Mouse (Mus musculus): ENCODE measurements around the gene Kbtbd3. TPM values are rescaled to one million over a fixed set of nuclear protein-coding genes. Genes with fewer than 3 reads are reported as not detected.

Gene Kbtbd3
- polyA plus RNA-seq (2012; rRNA removed) (2.1 and 3.1 TPM in 2 replicates), polyA plus RNA-seq (2014; fragmentation: Nextera tagmentation; extraction: Ambion mirVana) (7.0 and 7.1 TPM in 2 replicates)

DNA sequence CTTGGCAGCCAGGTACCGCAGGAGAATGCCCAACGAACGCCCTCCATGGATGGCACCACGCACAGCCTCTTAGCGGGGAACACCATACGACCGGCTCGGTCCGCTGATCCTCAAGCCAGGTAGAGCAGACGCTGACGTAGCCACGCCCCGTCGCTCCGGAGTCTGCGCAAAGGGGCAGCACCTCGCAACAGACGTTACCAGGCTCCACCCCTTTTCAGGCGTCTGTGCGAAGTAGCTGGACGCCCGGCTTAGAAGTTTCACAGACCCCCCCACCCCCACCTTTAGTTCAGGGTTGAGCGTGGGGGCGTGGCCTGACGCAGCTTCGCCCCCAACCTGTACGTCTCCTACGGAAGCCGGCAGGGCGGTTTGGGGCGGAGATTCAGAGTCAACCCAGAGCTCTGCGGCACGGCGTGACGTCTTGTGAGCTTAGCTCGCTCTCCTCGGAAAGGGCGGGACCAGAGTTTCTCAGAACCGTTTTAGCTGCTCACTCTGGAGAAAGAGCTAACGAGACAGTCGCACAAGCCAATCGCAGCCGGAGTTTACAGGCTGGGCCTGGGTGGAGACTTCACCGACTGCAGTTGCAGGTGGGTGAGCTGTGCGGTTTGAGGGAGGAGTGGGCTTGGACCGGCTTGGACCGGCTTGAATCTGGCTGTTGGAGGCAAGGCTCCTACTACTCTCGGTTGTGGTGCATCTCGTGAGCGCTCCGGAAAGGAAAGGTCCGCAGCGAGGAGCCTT is at the start of gene Kbtbd3, which contains the start of gene Aasdhppt:
Kbtbd3 (plus strand) TSS at position 483 of the 735 bp plus-strand sequence.
Aasdhppt (minus strand) TSS at position 121 of the 735 bp plus-strand sequence.
- peak; percentile 100 for DNase-seq (ENCODE audit: low spot score)
- no peaks in the 10 kb centered on the region for H3K27me3 ChIP-seq (ENCODE audit: control insufficient read depth, insufficient read depth, low read length)
- peaks cover 10% of the 10 kb centered on the region for H3K4me1 ChIP-seq (ENCODE audit: control insufficient read depth, insufficient read depth, low read length)
- no peaks in the 10 kb centered on the region for H3K36me3 ChIP-seq (ENCODE audit: control insufficient read depth, insufficient read depth, low read length)
- peak; percentile 89; the same call in 1 of the 2 replicates for TF ChIP-seq POLR2A (IDR thresholded peaks at IDR 0.05; ENCODE audit: borderline replicate concordance, extremely low read depth, insufficient read depth, insufficient read length)
- under 1% methylated on average over 53 of the region's 53 CpGs for WGBS
- H3K9me3 ChIP-seq (ENCODE audit: control insufficient read depth, low read length), result no peaks in the 10 kb centered on the region
- ATAC-seq (ENCODE audit: low FRiP score, low read depth), result peak; percentile 98
- peak within 1 kb of the TSS; percentile 90 for H3K9ac ChIP-seq (ENCODE audit: low read depth, low read length, severe bottlenecking)
- peak within 1 kb of the TSS; percentile 96 for H3K27ac ChIP-seq (replicated peaks; ENCODE audit: low read depth, low read length)
- H3K4me3 ChIP-seq (replicated peaks; ENCODE audit: low read length), result peak within 1 kb of the TSS; percentile 51
- H3K4me2 ChIP-seq (replicated peaks; ENCODE audit: low read depth, low read length, severe bottlenecking), result peak within 1 kb of the TSS; percentile 72

DNA sequence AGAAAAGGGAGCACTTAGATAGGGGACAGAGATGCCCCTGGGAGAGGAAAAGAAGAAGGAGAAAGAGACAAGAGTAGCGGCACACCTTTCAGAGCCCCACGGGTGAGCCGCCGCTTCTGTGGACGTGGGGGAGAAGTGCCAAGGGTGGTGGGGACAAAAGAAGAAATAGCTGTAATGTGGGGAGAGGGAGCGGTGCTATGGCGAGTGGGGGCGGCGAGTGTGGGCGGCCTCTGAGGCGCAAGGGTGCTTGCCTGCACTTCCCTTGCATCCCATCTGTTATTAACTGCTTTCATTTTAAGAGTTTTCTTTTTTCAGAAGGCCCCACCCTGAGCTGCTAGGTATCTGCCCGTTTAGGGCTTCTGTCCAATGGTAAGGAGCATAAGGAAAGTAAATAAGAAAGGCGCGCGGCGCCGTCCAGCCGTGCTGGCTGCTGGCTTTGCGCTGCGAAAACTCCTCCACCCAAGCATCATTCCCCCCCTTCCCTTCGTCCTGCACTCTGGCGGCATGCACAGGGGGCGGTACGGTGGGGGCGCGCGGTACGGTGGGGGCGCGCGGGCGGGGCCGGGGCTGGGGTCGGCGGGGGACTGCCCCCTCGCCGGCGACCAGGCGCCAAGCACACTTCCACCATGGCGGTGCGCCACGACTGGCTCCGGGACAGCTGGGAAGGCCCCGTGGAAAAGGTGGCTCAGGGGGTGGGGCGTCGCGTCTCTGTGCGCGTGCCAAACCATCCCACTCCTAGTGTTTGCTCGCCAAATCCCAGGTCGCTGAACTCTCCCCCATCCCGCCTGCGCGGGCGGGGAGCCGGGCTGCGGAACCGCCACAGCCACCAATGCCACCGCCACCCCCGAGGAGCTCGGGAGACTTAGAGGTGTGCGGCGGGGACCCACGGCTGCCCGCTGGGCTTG is 49.5 kb upstream of the Kbtbd3 start:
- Histone ChIP-seq H3K9ac (ENCODE audit: low read depth, low read length, severe bottlenecking) (no peak overlapping the region), H3K27me3 (ENCODE audit: control insufficient read depth, insufficient read depth, low read length) (no peaks in the 10 kb centered on the region), H3K9me3 (ENCODE audit: control insufficient read depth, low read length) (peaks cover 10% of the 10 kb centered on the region), H3K4me3 (replicated peaks; ENCODE audit: low read length) (peak overlapping the region; percentile 15; the same call in 1 of the 2 replicates), H3K36me3 (ENCODE audit: control insufficient read depth, insufficient read depth, low read length) (no peaks in the 10 kb centered on the region), H3K4me1 (ENCODE audit: control insufficient read depth, insufficient read depth, low read length) (no peaks in the 10 kb centered on the region), H3K4me2 (replicated peaks; ENCODE audit: low read depth, low read length, severe bottlenecking) (no peak overlapping the region), H3K27ac (replicated peaks; ENCODE audit: low read depth, low read length) (no peak overlapping the region)
- no peak for ATAC-seq (ENCODE audit: low FRiP score, low read depth)
- DNase-seq (ENCODE audit: low spot score), result no peak
- TF ChIP-seq POLR2A (IDR thresholded peaks at IDR 0.05; ENCODE audit: borderline replicate concordance, extremely low read depth, insufficient read depth, insufficient read length), result no peak
- 63% methylated on average over 53 of the region's 65 CpGs for WGBS

DNA sequence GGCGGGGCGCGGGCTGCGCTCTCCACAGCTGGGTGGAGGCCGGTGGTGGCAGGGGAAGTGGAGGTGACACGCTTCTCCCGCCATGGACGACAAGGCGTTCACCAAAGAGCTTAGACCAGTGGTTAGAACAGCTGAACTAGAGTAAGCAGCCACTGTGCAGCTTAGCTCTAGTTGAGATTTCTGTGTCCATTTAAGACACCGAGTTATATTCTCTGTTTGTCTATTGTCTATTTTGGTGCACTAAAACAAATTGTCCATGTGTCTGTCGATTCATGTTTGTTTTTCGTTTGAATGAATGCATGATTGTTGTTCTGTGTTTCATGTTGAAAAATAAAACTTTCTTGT is 48.9 kb upstream of the Kbtbd3 start:
- Histone ChIP-seq H3K4me2 (replicated peaks; ENCODE audit: low read depth, low read length, severe bottlenecking) (no peak overlapping the region), H3K36me3 (ENCODE audit: control insufficient read depth, insufficient read depth, low read length) (no peaks in the 10 kb centered on the region), H3K27ac (replicated peaks; ENCODE audit: low read depth, low read length) (no peak overlapping the region), H3K27me3 (ENCODE audit: control insufficient read depth, insufficient read depth, low read length) (no peaks in the 10 kb centered on the region), H3K9ac (ENCODE audit: low read depth, low read length, severe bottlenecking) (no peak overlapping the region), H3K4me1 (ENCODE audit: control insufficient read depth, insufficient read depth, low read length) (no peaks in the 10 kb centered on the region), H3K9me3 (ENCODE audit: control insufficient read depth, low read length) (peaks cover 10% of the 10 kb centered on the region), H3K4me3 (replicated peaks; ENCODE audit: low read length) (no peak overlapping the region)
- WGBS, result 69% methylated on average over 12 of the region's 12 CpGs
- no peak for TF ChIP-seq POLR2A (IDR thresholded peaks at IDR 0.05; ENCODE audit: borderline replicate concordance, extremely low read depth, insufficient read depth, insufficient read length)
- no peak for ATAC-seq (ENCODE audit: low FRiP score, low read depth)
- no peak for DNase-seq (ENCODE audit: low spot score)

DNA sequence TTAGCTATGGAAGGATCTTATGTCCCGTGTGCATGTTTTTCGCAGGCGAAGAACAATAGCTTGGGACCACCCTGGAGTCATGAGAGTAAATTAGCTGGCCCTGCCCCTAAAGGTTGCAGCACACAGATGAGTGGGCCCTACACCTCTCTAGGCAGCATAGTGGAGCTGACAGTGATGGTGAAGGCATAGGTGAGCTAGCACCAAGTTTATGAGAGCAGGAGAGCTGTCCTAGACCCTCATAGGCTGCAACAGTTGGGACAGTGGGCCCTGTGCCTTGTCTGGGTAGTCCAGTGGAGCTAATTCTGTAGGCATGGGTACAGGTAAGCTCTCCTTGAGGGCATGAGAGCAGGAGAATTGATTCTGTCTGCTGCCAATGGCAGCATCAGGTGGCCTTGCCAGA is 42.8 kb upstream of the Kbtbd3 start:
- DNase-seq (ENCODE audit: low spot score) (no peak), ATAC-seq (ENCODE audit: low FRiP score, low read depth) (no peak)
- no peak for TF ChIP-seq POLR2A (IDR thresholded peaks at IDR 0.05; ENCODE audit: borderline replicate concordance, extremely low read depth, insufficient read depth, insufficient read length)
- Histone ChIP-seq H3K4me2 (replicated peaks; ENCODE audit: low read depth, low read length, severe bottlenecking) (no peak overlapping the region), H3K4me1 (ENCODE audit: control insufficient read depth, insufficient read depth, low read length) (no peaks in the 10 kb centered on the region), H3K4me3 (replicated peaks; ENCODE audit: low read length) (no peak overlapping the region), H3K9me3 (ENCODE audit: control insufficient read depth, low read length) (no peaks in the 10 kb centered on the region), H3K9ac (ENCODE audit: low read depth, low read length, severe bottlenecking) (no peak overlapping the region), H3K36me3 (ENCODE audit: control insufficient read depth, insufficient read depth, low read length) (no peaks in the 10 kb centered on the region), H3K27ac (replicated peaks; ENCODE audit: low read depth, low read length) (no peak overlapping the region), H3K27me3 (ENCODE audit: control insufficient read depth, insufficient read depth, low read length) (no peaks in the 10 kb centered on the region)
- WGBS, result 100% methylated on average over 3 of the region's 3 CpGs

DNA sequence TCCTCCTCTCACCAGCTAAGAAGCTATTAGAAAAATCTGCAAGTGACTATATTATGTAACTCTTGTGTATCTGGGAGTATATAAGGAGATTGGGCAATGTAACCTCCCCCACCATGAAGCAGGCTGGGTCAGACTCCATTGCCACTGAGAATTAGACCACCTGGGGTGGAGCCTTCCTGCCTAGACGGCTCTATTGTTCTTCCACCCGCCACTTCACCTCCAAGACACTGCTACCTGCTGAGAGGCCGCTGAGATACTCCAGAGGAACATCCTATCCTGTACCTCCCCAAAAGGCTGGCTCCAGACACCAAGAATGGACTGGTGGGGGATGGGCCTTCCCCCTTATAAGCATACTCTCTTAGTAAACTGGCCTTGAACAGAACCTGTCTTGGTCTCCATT is 25.8 kb upstream of the Kbtbd3 start:
- WGBS, result 23% methylated on average over 3 of the region's 3 CpGs
- H3K36me3 ChIP-seq (ENCODE audit: control insufficient read depth, insufficient read depth, low read length), result no peaks in the 10 kb centered on the region
- no peak overlapping the region for H3K9ac ChIP-seq (ENCODE audit: low read depth, low read length, severe bottlenecking)
- no peaks in the 10 kb centered on the region for H3K27me3 ChIP-seq (ENCODE audit: control insufficient read depth, insufficient read depth, low read length)
- no peaks in the 10 kb centered on the region for H3K4me1 ChIP-seq (ENCODE audit: control insufficient read depth, insufficient read depth, low read length)
- H3K4me3 ChIP-seq (replicated peaks; ENCODE audit: low read length), result no peak overlapping the region
- ATAC-seq (ENCODE audit: low FRiP score, low read depth) (no peak), DNase-seq (ENCODE audit: low spot score) (no peak)
- H3K27ac ChIP-seq (replicated peaks; ENCODE audit: low read depth, low read length), result no peak overlapping the region
- TF ChIP-seq POLR2A (IDR thresholded peaks at IDR 0.05; ENCODE audit: borderline replicate concordance, extremely low read depth, insufficient read depth, insufficient read length), result no peak
- no peaks in the 10 kb centered on the region for H3K9me3 ChIP-seq (ENCODE audit: control insufficient read depth, low read length)
- no peak overlapping the region for H3K4me2 ChIP-seq (replicated peaks; ENCODE audit: low read depth, low read length, severe bottlenecking)
